Mouse (Mus musculus) forebrain, embryonic 11.5 days (tissue): Measurements from ENCODE around the gene Ugt1a10. TPM values are rescaled to one million over a fixed set of nuclear protein-coding genes. Genes with fewer than 3 reads are reported as not detected.

Experiments
- ATAC-seq: fragments of 200-750 bp; cut with Nextera tagmentation; replicated peaks from 2 replicates; pipeline ENCODE4 v1.8.0; 2017; ENCODE audit warnings: moderate TSS enrichment; ENCODE audit not compliant: low FRiP score
- DNase-seq: peaks from one replicate; pipeline ENCODE4 v3.0.0-alpha.2; 2017; ENCODE audit warnings: low spot score
- H3K27ac ChIP-seq: fragments of 300-500 bp; sonication (generic); 2 replicates; pipeline ENCODE4 v1.5.1; 2014; ENCODE audit warnings: low read depth, low read length
- H3K27me3 ChIP-seq: fragments of 300-500 bp; sonication (generic); 2 replicates; pipeline ENCODE4 v1.6.1; 2014; ENCODE audit warnings: mild to moderate bottlenecking, low read length, mixed read lengths; ENCODE audit not compliant: control insufficient read depth, insufficient read depth
- H3K36me3 ChIP-seq: fragments of 300-500 bp; sonication (generic); 2 replicates; pipeline ENCODE4 v1.6.1; 2014; ENCODE audit warnings: mild to moderate bottlenecking, low read length, moderate library complexity, mixed read lengths; ENCODE audit not compliant: control insufficient read depth, insufficient read depth
- H3K4me1 ChIP-seq: fragments of 300-500 bp; sonication (generic); replicated peaks from 2 replicates; pipeline ENCODE4 v1.6.1; 2014; ENCODE audit warnings: low read length, mixed read lengths; ENCODE audit not compliant: control insufficient read depth, insufficient read depth
- H3K4me2 ChIP-seq: fragments of 300-500 bp; sonication (generic); 2 replicates; pipeline ENCODE4 v1.6.1; 2014; ENCODE audit warnings: low read depth, mild to moderate bottlenecking, low read length, moderate library complexity, mixed read lengths; ENCODE audit not compliant: severe bottlenecking
- H3K4me3 ChIP-seq: fragments of 300-500 bp; sonication (generic); 2 replicates; pipeline ENCODE4 v1.5.1; 2014; ENCODE audit warnings: low read depth, low read length
- H3K9ac ChIP-seq: fragments of 300-500 bp; sonication (generic); 2 replicates; pipeline ENCODE4 v1.6.1; 2014; ENCODE audit warnings: low read length
- H3K9me3 ChIP-seq: fragments of 300-500 bp; sonication (generic); 2 replicates; pipeline ENCODE4 v1.6.1; 2016; ENCODE audit warnings: low read length, mixed read lengths; ENCODE audit not compliant: control insufficient read depth
- WGBS: fragments of 180-500 bp; shearing (Covaris S2); extraction: QIAGEN DNeasy Blood & Tissue Kit; methylation state at CpG from one replicate; pipeline ENCODE4 v1.1.7; 2014; 5-methylcytosine and 5-hydroxymethylcytosine counted together
- polyA plus RNA-seq: library from polyadenylated mRNA; unstranded; fragments of >200 nt; fragmentation: Nextera tagmentation; extraction: Ambion mirVana; gene quantifications from 2 replicates; pipeline ENCODE4 v1.2.1, GENCODE M21; 2014

The Ugt1a10 gene
- polyA plus RNA-seq, 1 experiment from 2014 or later: not detected

DNA sequence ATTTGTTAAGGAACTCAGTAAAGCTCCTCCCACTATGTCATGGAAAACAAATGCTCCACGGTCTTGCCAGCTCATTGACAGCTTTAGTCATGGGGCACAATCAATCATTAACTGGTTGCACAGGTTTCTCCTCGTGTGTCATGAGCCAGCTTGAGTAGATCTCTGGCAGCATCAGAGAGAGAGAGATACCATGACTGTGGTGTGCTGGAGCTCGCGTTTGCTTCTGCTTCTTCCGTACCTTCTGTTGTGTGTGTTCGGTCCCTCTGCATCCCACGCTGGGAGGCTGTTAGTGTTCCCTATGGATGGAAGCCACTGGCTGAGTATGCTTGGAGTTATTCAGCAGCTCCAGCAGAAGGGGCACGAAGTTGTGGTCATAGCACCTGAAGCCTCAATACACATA lies 156.6 kb downstream of the Ugt1a10 start, which contains the start of gene Ugt1a1:
TSS of gene Ugt1a1 (plus strand) at position 148 of the 400 bp plus-strand sequence.
- peak; percentile 59 for DNase-seq
- Histone ChIP-seq H3K27ac (no peak within 1 kb of the TSS), H3K4me3 (no peak within 1 kb of the TSS), H3K4me2 (no peak within 1 kb of the TSS), H3K36me3 (no peaks in the 10 kb centered on the region), H3K9me3 (peaks cover 51% of the 10 kb centered on the region), H3K27me3 (no peaks in the 10 kb centered on the region), H3K4me1 (no peaks in the 10 kb centered on the region), H3K9ac (no peak within 1 kb of the TSS)
- ATAC-seq: 0 out of 2 replicates have a peak, but pooled peaks have one; percentile 4
- WGBS: 68% methylated on average over 8 of the region's 8 CpGs

DNA sequence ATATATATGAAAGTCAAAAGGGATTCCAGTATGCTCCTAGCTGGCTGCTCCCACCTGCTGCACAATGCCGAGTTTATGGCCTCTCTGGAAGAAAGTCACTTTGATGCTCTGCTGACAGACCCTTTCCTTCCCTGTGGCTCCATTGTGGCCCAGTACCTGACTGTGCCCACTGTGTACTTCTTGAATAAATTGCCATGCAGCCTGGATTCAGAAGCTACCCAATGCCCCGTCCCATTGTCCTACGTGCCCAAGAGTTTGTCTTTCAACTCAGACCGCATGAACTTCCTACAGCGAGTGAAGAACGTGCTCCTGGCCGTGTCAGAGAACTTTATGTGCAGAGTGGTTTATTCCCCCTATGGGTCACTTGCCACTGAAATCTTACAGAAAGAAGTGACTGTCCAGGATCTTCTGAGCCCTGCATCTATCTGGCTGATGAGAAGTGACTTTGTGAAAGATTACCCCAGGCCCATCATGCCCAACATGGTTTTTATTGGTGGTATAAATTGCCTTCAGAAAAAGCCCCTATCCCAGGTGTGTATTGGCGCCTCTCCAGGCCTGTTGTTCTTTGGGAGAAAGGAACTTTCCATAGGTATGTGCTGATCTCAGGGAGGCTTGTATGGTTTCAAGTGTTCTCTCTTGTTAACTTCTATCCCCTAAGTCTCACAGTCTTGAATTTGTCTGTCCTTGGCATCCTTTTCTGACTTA lies 157.3 kb downstream of the Ugt1a10 start:
- Histone ChIP-seq H3K9ac (no peak overlapping the region), H3K4me2 (no peak overlapping the region), H3K27ac (no peak overlapping the region), H3K36me3 (no peaks in the 10 kb centered on the region), H3K4me1 (no peaks in the 10 kb centered on the region), H3K9me3 (peaks cover 58% of the 10 kb centered on the region), H3K4me3 (no peak overlapping the region), H3K27me3 (no peaks in the 10 kb centered on the region)
- peak; percentile 55 for DNase-seq
- ATAC-seq: peak; percentile 16
- WGBS: 61% methylated on average over 8 of the region's 8 CpGs

DNA sequence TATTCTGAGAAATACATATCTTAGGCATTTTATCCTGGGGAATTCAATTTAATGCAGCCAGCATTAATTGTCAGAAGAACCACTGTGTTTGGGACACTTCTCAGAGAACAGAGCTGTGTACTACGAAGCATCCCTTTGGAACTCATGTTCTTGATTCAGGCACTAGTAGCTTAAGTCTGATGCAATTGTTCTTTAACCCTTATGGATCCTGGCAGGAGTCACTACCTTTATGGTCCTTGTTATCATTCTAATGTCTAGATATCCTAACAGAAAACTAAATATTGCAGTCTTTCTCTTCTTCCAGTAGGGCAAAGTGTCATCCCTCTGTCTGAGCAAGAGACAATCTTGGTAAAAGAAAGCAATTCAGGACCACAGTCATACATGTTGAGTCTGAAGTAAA lies 157.9 kb downstream of the Ugt1a10 start:
- no peaks in the 10 kb centered on the region for H3K36me3 ChIP-seq
- 79% methylated on average over 1 of the region's 1 CpGs for WGBS
- H3K4me3 ChIP-seq: no peak overlapping the region
- DNase-seq (no peak), ATAC-seq (no peak)
- H3K9me3 ChIP-seq: peaks cover 60% of the 10 kb centered on the region
- no peak overlapping the region for H3K9ac ChIP-seq
- H3K27me3 ChIP-seq: no peaks in the 10 kb centered on the region
- H3K27ac ChIP-seq: no peak overlapping the region
- H3K4me1 ChIP-seq: no peaks in the 10 kb centered on the region
- H3K4me2 ChIP-seq: no peak overlapping the region

DNA sequence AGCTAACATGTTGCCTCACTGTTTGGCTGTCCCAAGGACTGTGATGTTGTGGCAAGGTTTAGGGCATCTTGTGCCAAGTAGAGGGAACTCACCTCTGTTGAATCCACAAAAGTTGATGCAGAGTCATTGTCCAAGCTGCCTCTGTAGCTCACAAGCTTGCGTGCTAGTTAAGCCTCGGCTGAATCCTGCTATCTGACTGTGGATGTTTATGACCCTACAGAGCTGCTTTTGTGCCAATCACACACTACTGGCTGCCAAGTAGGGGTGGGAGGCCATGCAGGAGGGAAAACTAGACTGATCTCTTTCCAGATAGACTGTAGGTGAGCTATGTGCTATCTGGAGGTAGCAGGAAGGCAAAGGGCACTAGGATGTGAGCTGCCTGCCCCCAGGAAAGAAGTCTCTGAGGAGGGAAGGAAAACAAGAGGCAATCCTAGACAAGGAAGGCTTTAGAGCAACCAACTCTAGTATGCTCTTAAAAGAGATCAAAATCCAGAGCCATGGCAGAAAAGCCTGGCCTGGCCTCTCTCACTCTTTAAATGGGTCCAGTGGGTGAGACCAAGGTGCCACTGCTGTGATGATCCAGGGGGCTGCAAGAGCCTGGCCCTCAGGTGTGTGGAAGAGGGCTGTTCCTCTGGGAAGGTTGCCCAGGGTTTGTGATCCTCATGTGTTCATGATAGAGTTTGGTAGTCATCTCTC lies 158.7 kb downstream of the Ugt1a10 start:
- H3K36me3 ChIP-seq: no peaks in the 10 kb centered on the region
- no peaks in the 10 kb centered on the region for H3K27me3 ChIP-seq
- no peak overlapping the region for H3K9ac ChIP-seq
- no peak overlapping the region for H3K27ac ChIP-seq
- peak; percentile 66 for DNase-seq
- no peaks in the 10 kb centered on the region for H3K4me1 ChIP-seq
- no peak for ATAC-seq
- no peak overlapping the region for H3K4me2 ChIP-seq
- 86% methylated on average over 2 of the region's 2 CpGs for WGBS
- H3K9me3 ChIP-seq: peaks cover 60% of the 10 kb centered on the region
- no peak overlapping the region for H3K4me3 ChIP-seq

DNA sequence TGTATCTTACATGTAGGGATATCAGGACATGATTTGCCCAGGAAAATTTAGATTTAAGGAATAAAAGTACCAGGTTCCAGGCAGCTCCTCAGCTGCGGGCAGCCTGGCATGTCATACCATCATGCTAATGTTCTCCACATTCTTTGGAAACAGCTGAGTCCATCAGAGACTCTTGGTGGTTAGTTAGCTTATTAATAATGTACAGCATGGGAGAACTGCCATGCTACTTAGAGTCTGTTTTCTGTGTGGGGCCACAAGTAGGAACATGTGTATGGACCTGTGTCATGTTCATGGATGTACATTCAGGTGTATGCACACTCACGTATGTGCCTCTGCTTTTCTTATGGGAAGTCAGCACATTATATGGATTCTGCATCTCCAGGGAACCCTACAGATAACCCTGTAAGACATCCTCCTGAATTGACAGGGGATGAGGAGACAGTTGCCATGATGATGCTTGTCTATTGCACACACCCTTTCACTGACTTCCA lies 159.3 kb downstream of the Ugt1a10 start:
- DNase-seq (peak; percentile 51), ATAC-seq (no peak)
- Histone ChIP-seq H3K36me3 (no peaks in the 10 kb centered on the region), H3K27me3 (no peaks in the 10 kb centered on the region), H3K9ac (no peak overlapping the region), H3K4me1 (no peaks in the 10 kb centered on the region), H3K4me2 (no peak overlapping the region), H3K9me3 (peaks cover 60% of the 10 kb centered on the region), H3K27ac (no peak overlapping the region), H3K4me3 (no peak overlapping the region)
- 80% methylated on average over 2 of the region's 2 CpGs for WGBS

DNA sequence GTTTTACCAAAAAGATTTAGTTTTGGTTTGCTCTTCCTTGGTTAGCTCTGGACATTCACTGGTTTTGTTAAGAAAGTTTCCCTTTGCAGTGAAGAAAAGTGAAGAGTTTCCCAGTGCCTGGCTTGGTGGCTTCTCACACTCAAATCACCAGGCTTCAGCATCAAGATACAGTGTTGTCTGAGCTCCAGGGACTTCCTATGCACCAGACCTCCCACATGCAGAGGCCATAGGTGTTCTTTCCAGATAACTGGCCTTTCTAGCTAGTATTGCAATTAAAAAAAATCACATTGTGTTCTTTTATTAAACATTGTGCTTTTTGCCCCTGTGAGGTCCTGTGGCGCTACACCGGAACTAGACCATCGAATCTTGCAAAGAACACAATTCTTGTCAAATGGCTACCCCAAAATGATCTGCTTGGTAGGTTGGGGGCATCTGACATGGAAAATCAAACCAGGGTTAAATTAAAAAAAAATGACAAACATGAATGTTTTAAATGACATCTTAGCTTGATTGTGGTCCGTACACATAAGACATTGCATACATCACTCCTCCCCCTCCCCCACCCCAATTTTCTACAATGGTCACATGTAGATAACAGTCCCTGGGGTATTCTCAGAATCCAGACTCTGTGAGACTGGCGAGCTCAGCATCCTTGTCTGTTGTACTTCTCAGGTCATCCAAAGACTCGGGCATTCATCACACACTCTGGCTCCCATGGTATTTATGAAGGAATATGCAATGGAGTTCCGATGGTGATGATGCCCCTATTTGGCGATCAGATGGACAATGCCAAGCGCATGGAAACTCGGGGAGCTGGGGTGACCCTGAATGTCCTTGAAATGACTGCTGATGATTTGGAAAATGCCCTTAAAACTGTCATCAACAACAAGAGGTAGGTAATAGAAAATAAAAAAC lies 160.5 kb downstream of the Ugt1a10 start:
- Histone ChIP-seq H3K27ac (no peak overlapping the region), H3K4me3 (no peak overlapping the region), H3K4me1 (no peaks in the 10 kb centered on the region), H3K27me3 (no peaks in the 10 kb centered on the region), H3K9me3 (peaks cover 60% of the 10 kb centered on the region), H3K9ac (no peak overlapping the region), H3K36me3 (no peaks in the 10 kb centered on the region), H3K4me2 (no peak overlapping the region)
- 71% methylated on average over 10 of the region's 10 CpGs for WGBS
- peak; percentile 54 for DNase-seq
- ATAC-seq: no peak

DNA sequence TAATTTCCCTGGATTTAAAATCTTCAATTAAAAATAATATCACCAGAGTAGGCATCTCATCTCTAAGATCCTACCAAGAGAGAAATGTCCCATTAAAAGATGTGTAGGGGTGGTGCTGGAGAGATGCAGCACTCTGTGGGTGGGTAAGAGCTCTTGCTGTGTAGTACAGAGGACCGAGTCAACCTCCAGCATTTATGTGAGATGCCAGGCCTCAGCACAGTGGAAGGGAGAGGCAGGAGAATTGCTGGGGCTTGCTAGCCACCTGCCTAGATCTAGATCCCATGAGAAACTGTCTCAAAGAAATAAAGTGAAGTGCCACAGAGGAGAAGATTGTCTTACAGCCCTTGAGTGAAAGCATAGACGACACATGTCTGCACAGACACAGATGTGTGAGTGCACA lies 161.4 kb downstream of the Ugt1a10 start:
- WGBS: 54% methylated on average over 2 of the region's 2 CpGs
- H3K9me3 ChIP-seq: peaks cover 57% of the 10 kb centered on the region

DNA sequence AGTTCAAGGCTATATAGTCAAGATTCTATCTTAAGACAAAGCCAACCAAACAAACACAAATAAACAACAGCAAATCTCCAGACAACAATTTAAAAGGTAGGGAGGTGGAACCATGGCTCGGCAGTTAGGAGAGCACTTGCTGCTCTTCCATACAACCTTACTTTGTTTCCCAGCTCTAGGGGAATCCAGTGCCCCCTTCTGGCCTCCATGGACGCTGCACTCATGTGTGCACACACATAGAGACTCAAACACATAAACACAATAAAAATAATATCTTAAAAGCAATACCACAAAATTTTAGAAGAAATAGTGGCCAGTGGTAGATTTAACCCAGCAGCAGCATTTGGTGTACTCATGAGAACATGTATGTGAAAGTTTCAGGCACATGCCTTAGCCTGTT lies 162.0 kb downstream of the Ugt1a10 start:
- Histone ChIP-seq H3K27ac (no peak overlapping the region), H3K9me3 (peaks cover 53% of the 10 kb centered on the region), H3K4me2 (no peak overlapping the region), H3K36me3 (no peaks in the 10 kb centered on the region), H3K4me1 (no peaks in the 10 kb centered on the region), H3K4me3 (no peak overlapping the region), H3K9ac (no peak overlapping the region), H3K27me3 (no peaks in the 10 kb centered on the region)
- peak; percentile 55 for DNase-seq
- 68% methylated on average over 2 of the region's 2 CpGs for WGBS
- ATAC-seq: no peak

More for the DNA sequence above, 161.4 kb downstream of the Ugt1a10 start:
- ATAC-seq (no peak), DNase-seq (peak; percentile 51)
- H3K4me1 ChIP-seq: no peaks in the 10 kb centered on the region
- H3K27me3 ChIP-seq: no peaks in the 10 kb centered on the region
- H3K4me3 ChIP-seq: no peak overlapping the region
- no peak overlapping the region for H3K9ac ChIP-seq
- H3K27ac ChIP-seq: no peak overlapping the region
- no peak overlapping the region for H3K4me2 ChIP-seq
- H3K36me3 ChIP-seq: no peaks in the 10 kb centered on the region
